Mouse (Mus musculus) heart, adult 2 months (tissue): ENCODE measurements around the gene Rbm24.

Source experiments
- CTCF ChIP-seq: fragments of 200-600 bp; IDR thresholded peaks from 2 replicates; pipeline ENCODE4 v1.8.1; 2022; ENCODE audit warnings: antibody characterized with exemption, mild to moderate bottlenecking, moderate library complexity
- POLR2A ChIP-seq: fragments of 200-500 bp; IDR thresholded peaks from 2 replicates; pipeline ENCODE4 v1.6.1; 2011; ENCODE audit warnings: mild to moderate bottlenecking, low read depth, low read length, control low read depth; ENCODE audit not compliant: insufficient read depth

GRCm38 (mm10) chr13:46417594-46417993, 640 bp upstream of the Rbm24 start:
- TF ChIP-seq CTCF, result no peak
- TF ChIP-seq POLR2A, result no peak
